Mouse (Mus musculus) layer of hippocampus, adult 11-12 months (tissue): ENCODE measurements around the gene Pax8.

Experiments
- DNase-seq: peaks from one replicate; pipeline ENCODE4 v3.0.0; 2022; ENCODE audit warnings: low spot score

Pax8 gene

GRCm38 (mm10) chr2:24460808-24461127 lies 14.6 kb downstream of the Pax8 start:
- no peak for DNase-seq

GRCm38 (mm10) chr2:24460112-24460807 lies 15.1 kb downstream of the Pax8 start:
- no peak for DNase-seq

GRCm38 (mm10) chr2:24456841-24457240 lies 18.6 kb downstream of the Pax8 start:
- DNase-seq, result no peak

- DNase-seq, result no peak
Observed at GRCm38 (mm10) chr2:24455057-24455855, 20.1 kb downstream of the Pax8 start.

GRCm38 (mm10) chr2:24454429-24455011 lies 20.9 kb downstream of the Pax8 start:
- no peak for DNase-seq

- DNase-seq, result no peak
Observed at GRCm38 (mm10) chr2:24453206-24453605, 22.2 kb downstream of the Pax8 start.

GRCm38 (mm10) chr2:24449111-24449510 lies 26.3 kb downstream of the Pax8 start:
- no peak for DNase-seq

- DNase-seq, result no peak
Observed at GRCm38 (mm10) chr2:24443256-24443790, 32.1 kb downstream of the Pax8 start.

- no peak for DNase-seq
Observed at GRCm38 (mm10) chr2:24442303-24442925, 33.0 kb downstream of the Pax8 start.

- DNase-seq, result no peak
Observed at GRCm38 (mm10) chr2:24441899-24442298, 33.5 kb downstream of the Pax8 start.

GRCm38 (mm10) chr2:24440056-24440455 lies 35.3 kb downstream of the Pax8 start:
- DNase-seq, result no peak

- DNase-seq, result no peak
Observed at GRCm38 (mm10) chr2:24435699-24436098, 39.7 kb downstream of the Pax8 start.

- no peak for DNase-seq
Observed at GRCm38 (mm10) chr2:24434670-24435069, 40.7 kb downstream of the Pax8 start.

- DNase-seq, result no peak
Observed at GRCm38 (mm10) chr2:24429806-24430205, 45.6 kb downstream of the Pax8 start.

- DNase-seq, result no peak
Observed at GRCm38 (mm10) chr2:24427866-24428675, 47.3 kb downstream of the Pax8 start.

GRCm38 (mm10) chr2:24425630-24426029 lies 49.8 kb downstream of the Pax8 start:
- no peak for DNase-seq

- DNase-seq, result no peak
Observed at GRCm38 (mm10) chr2:24422815-24423214, 52.6 kb downstream of the Pax8 start.

- no peak for DNase-seq
Observed at GRCm38 (mm10) chr2:24421211-24421863, 54.1 kb downstream of the Pax8 start.

GRCm38 (mm10) chr2:24417564-24417963 lies 57.8 kb downstream of the Pax8 start:
- no peak for DNase-seq

- no peak for DNase-seq
Observed at GRCm38 (mm10) chr2:24417106-24417505, 58.3 kb downstream of the Pax8 start.

- DNase-seq, result no peak
Observed at GRCm38 (mm10) chr2:24416668-24417067, 58.7 kb downstream of the Pax8 start.
